Mouse (Mus musculus) hindbrain, postnatal 0 days (tissue): ENCODE measurements around the gene Cfb. TPM values are rescaled to one million over a fixed set of nuclear protein-coding genes. Genes with fewer than 3 reads are reported as not detected.

Source experiments
- ATAC-seq: fragments of 200-750 bp; cut with Nextera tagmentation; 2 replicates; pipeline ENCODE4 v1.8.0; 2017; ENCODE audit warnings: mild to moderate bottlenecking, moderate TSS enrichment, moderate library complexity
- DNase-seq: peaks from one replicate; pipeline ENCODE4 v3.0.0-alpha.2; 2015; ENCODE audit warnings: low spot score
- H3K27ac ChIP-seq: fragments of 300-500 bp; sonication (generic); 2 replicates; pipeline ENCODE4 v1.5.1; 2014; ENCODE audit warnings: mild to moderate bottlenecking
- H3K27me3 ChIP-seq: fragments of 300-500 bp; sonication (generic); 2 replicates; pipeline ENCODE4 v1.6.1; 2014; ENCODE audit warnings: low read length, mixed read lengths; ENCODE audit not compliant: insufficient read depth
- H3K36me3 ChIP-seq: fragments of 300-500 bp; sonication (generic); 2 replicates; pipeline ENCODE4 v1.6.1; 2014; ENCODE audit warnings: low read length, mixed read lengths; ENCODE audit not compliant: insufficient read depth
- H3K4me1 ChIP-seq: fragments of 300-500 bp; sonication (generic); 2 replicates; pipeline ENCODE4 v1.6.1; 2014; ENCODE audit warnings: antibody characterized with exemption, low read length, mixed read lengths; ENCODE audit not compliant: insufficient read depth
- H3K4me2 ChIP-seq: fragments of 300-500 bp; sonication (generic); 2 replicates; pipeline ENCODE4 v1.6.1; 2014; ENCODE audit warnings: low read depth, mild to moderate bottlenecking, low read length, moderate library complexity, mixed read lengths
- H3K4me3 ChIP-seq: fragments of 300-500 bp; sonication (generic); 2 replicates; pipeline ENCODE4 v1.5.1; 2014; ENCODE audit warnings: low read length
- H3K9ac ChIP-seq: fragments of 300-500 bp; sonication (generic); replicated peaks from 2 replicates; pipeline ENCODE4 v1.6.1; 2014; ENCODE audit warnings: mild to moderate bottlenecking, low read length, moderate library complexity, mixed read lengths
- H3K9me3 ChIP-seq: fragments of 300-500 bp; sonication (generic); 2 replicates; pipeline ENCODE4 v1.6.1; 2016; ENCODE audit warnings: low read length, mixed read lengths
- CTCF ChIP-seq: IDR thresholded peaks from 2 replicates; pipeline ENCODE4 v1.5.1; 2016; ENCODE audit warnings: antibody characterized with exemption, control low read depth, low read depth
- WGBS: fragments of 180-500 bp; shearing (Covaris S2); extraction: QIAGEN DNeasy Blood & Tissue Kit; methylation state at CpG from one replicate; pipeline ENCODE4 v1.1.7; 2014; 5-methylcytosine and 5-hydroxymethylcytosine counted together
- polyA plus RNA-seq: library from polyadenylated mRNA; unstranded; fragments of >200 nt; fragmentation: Nextera tagmentation; extraction: Ambion mirVana; gene quantifications from 2 replicates; pipeline ENCODE4 v1.2.1, GENCODE M21; 2015
- total RNA-seq: library from RNA; depleted of rRNA; stranded (reverse); fragments of >200 nt; gene quantifications from 2 replicates; pipeline ENCODE4 v1.2.3, GENCODE M21; 2014

Gene Cfb
- total and polyA plus RNA-seq, 2 experiments from 2014 or later, result 0.26 to 1.3 TPM

DNA sequence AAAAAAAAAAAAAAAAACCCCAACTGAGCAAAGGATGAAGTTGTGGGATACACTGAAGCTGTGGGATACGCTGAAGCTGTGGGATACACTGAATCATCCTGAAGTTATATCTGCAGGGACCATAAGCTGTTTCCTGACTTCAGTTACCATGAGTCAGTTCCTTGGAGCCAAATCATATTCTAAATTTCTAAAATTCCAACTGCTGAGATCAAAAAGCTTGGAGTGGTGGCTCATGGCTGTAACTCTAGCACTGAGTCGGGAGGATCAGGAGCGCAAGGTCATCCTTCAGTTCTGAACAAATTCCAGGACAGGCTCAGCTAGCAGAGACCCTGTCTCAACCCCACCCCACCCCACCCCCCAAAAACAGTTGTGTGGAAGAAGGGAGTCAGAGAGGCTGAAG is 23.3 kb upstream of the Cfb start:
- Histone ChIP-seq H3K27me3 (0 out of 2 replicates have a peak, but pooled peaks cover 3% of the 10 kb centered on the region), H3K9me3 (no peaks in the 10 kb centered on the region), H3K9ac (no peak overlapping the region), H3K27ac (no peak overlapping the region), H3K4me2 (no peak overlapping the region), H3K4me3 (no peak overlapping the region), H3K4me1 (no peaks in the 10 kb centered on the region), H3K36me3 (no peaks in the 10 kb centered on the region)
- 91% methylated on average over 3 of the region's 3 CpGs for WGBS
- no peak for ATAC-seq
- DNase-seq, result no peak
- TF ChIP-seq CTCF, result no peak

- ATAC-seq, result no peak
- H3K4me3 ChIP-seq, result no peak overlapping the region
Observed at GRCm38 (mm10) chr17:34884704-34885103, 22.4 kb upstream of the Cfb start.

DNA sequence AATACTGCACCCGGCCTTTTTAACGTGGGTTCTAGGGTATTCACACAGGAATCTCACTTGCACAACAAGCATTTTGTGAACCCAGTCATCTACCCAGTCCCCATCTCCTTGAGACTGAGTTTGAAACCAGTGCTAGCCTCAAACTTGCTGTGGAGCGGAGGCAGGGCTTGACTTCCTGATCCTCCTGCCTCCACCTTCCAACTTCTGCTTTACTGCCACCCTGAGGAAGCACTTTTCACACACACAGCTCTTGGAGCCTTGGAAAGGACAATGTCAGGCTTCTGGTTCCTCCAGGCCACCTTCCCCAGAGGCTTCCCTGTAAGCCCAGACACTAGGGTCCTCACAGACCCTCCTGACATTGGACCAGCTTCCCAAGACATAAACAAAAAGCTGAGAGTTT is 21.0 kb upstream of the Cfb start:
- DNase-seq (no peak), ATAC-seq (no peak)
- Histone ChIP-seq H3K4me2 (no peak overlapping the region), H3K4me3 (no peak overlapping the region), H3K9me3 (no peaks in the 10 kb centered on the region), H3K9ac (no peak overlapping the region), H3K4me1 (no peaks in the 10 kb centered on the region), H3K27me3 (0 out of 2 replicates have a peak, but pooled peaks cover 3% of the 10 kb centered on the region), H3K36me3 (no peaks in the 10 kb centered on the region), H3K27ac (no peak overlapping the region)
- WGBS, result 62% methylated on average over 3 of the region's 3 CpGs
- TF ChIP-seq CTCF, result no peak

More at GRCm38 (mm10) chr17:34884704-34885103, 22.4 kb upstream of the Cfb start:
- Histone ChIP-seq H3K27me3 (0 out of 2 replicates have a peak, but pooled peaks cover 3% of the 10 kb centered on the region), H3K27ac (no peak overlapping the region), H3K9me3 (no peaks in the 10 kb centered on the region), H3K4me1 (no peaks in the 10 kb centered on the region), H3K4me2 (no peak overlapping the region), H3K9ac (no peak overlapping the region), H3K36me3 (no peaks in the 10 kb centered on the region)
- WGBS, result 88% methylated on average over 6 of the region's 6 CpGs
- no peak for TF ChIP-seq CTCF
- no peak for DNase-seq

GRCm38 (mm10) chr17:34881683-34882310 is 19.5 kb upstream of the Cfb start, which contains the start of gene Gm20547:
Gm20547 (minus strand) TSS chr17:34882042.
- Histone ChIP-seq H3K27me3 (0 out of 2 replicates have a peak, but pooled peaks cover 3% of the 10 kb centered on the region), H3K9ac (no peak within 1 kb of the TSS), H3K36me3 (no peaks in the 10 kb centered on the region), H3K27ac (no peak within 1 kb of the TSS), H3K4me1 (no peaks in the 10 kb centered on the region), H3K4me2 (no peak within 1 kb of the TSS), H3K9me3 (no peaks in the 10 kb centered on the region), H3K4me3 (no peak within 1 kb of the TSS)
- no peak for DNase-seq
- 8% methylated on average over 15 of the region's 15 CpGs for WGBS
- ATAC-seq, result no peak
- TF ChIP-seq CTCF, result no peak

DNA sequence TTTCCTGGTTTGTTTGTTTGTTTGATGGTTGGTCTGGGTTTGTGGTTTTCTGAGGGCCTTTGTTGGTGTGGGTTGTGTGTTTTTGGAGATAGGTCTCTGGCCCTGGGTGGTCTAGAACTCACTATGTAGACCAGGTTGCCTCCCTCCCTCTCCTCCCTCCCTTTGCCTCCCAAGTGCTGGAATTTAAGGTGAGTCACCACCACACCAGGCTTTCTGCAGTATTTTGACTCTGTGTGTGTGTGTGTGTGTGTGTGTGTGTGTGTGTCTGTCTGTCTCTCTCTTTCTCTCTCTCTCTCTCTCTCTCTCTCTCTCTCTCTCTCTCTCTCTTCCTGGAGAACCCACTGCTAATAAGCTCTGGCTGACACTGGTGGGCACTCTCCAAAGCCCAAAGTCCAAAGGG is 18.8 kb upstream of the Cfb start:
- ATAC-seq (no peak), DNase-seq (no peak)

DNA sequence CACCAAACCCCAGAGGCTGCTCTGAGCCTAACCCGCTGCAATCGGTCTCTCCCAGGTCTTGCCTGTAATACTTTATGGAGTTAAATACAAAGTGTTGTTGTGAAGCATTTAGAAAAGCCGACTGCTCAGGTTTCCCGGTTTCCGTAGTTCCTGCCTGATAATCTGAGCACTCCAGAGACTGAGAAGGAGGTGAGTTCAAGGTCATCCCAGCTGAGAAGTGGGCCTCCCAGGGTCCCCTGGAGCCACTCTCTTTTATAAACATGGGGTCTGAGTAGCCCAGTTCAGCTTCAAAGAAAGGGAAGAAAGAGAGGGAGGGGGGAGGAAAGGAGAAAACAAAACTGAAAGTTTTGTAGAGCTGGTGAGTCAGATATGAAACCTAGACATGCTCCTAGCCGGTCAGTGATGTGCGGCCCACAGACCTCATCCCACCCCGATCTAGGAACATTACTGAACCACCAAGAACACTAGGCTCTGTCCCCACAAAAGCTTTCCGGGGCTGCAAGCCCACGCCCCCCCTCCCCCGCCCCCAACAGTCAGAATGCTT is 17.1 kb upstream of the Cfb start, which contains the start of gene Zbtb12:
Zbtb12 (plus strand) TSS at position 148 of the 544 bp plus-strand sequence.
- Histone ChIP-seq H3K4me3 (no peak within 1 kb of the TSS), H3K27me3 (0 out of 2 replicates have a peak, but pooled peaks cover 3% of the 10 kb centered on the region), H3K9ac (no peak within 1 kb of the TSS), H3K4me2 (no peak within 1 kb of the TSS), H3K9me3 (no peaks in the 10 kb centered on the region), H3K4me1 (no peaks in the 10 kb centered on the region), H3K27ac (no peak within 1 kb of the TSS), H3K36me3 (no peaks in the 10 kb centered on the region)
- no peak for ATAC-seq
- 70% methylated on average over 11 of the region's 11 CpGs for WGBS
- no peak for TF ChIP-seq CTCF
- DNase-seq, result no peak

More for the DNA sequence above, 18.8 kb upstream of the Cfb start:
- Histone ChIP-seq H3K9me3 (no peaks in the 10 kb centered on the region), H3K27ac (no peak overlapping the region), H3K4me1 (no peaks in the 10 kb centered on the region), H3K36me3 (no peaks in the 10 kb centered on the region), H3K9ac (no peak overlapping the region), H3K27me3 (0 out of 2 replicates have a peak, but pooled peaks cover 3% of the 10 kb centered on the region), H3K4me2 (no peak overlapping the region), H3K4me3 (no peak overlapping the region)
- no peak for TF ChIP-seq CTCF

DNA sequence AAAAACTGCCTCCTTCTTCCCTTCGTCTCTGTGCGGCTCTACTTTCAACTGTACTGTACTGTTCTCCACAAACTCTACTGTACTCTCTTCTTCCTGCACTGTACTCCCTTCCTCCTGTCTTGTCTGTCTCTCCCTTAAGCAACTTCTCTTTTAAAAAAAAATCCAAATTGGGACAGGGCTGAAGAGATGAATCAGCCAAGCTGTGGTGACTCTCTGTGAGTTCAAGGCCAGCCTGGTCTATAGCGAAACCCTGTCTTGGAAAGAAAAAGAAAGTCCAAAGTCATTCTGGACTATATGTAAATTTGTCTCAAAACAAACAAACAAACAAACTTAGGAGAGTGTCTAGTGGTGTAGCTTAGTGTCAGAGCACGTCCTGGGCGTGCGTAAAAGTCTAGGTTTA is 12.0 kb upstream of the Cfb start:
- Histone ChIP-seq H3K9me3 (no peaks in the 10 kb centered on the region), H3K36me3 (no peaks in the 10 kb centered on the region), H3K4me3 (no peak overlapping the region), H3K4me1 (no peaks in the 10 kb centered on the region), H3K9ac (no peak overlapping the region), H3K4me2 (no peak overlapping the region), H3K27ac (no peak overlapping the region), H3K27me3 (no peaks in the 10 kb centered on the region)
- DNase-seq (no peak), ATAC-seq (no peak)
- WGBS, result 92% methylated on average over 6 of the region's 6 CpGs
- no peak for TF ChIP-seq CTCF
